Mouse (Mus musculus) megakaryocyte, embryonic 14.5 days (primary cell): Measurements from ENCODE around the gene Naxe. TPM values are rescaled to one million over a fixed set of nuclear protein-coding genes. Genes with fewer than 3 reads are reported as not detected.

Experiments
- H3K27me3 ChIP-seq: replicated peaks from 2 replicates; pipeline ENCODE3; 2012; ENCODE audit warnings: inconsistent platforms
- H3K36me3 ChIP-seq: replicated peaks from 2 replicates; pipeline ENCODE3; 2012; ENCODE audit warnings: low read length, inconsistent platforms, mixed read lengths
- H3K4me1 ChIP-seq: 2 replicates; pipeline ENCODE4 v1.6.1; 2012; ENCODE audit warnings: inconsistent platforms
- H3K4me3 ChIP-seq: replicated peaks from 2 replicates; pipeline ENCODE3; 2012; ENCODE audit warnings: moderate library complexity, mild to moderate bottlenecking, inconsistent platforms
- H3K9me3 ChIP-seq: 2 replicates; pipeline ENCODE4 v1.6.1; 2012; ENCODE audit warnings: inconsistent platforms
- FLI1 ChIP-seq: IDR thresholded peaks from 2 replicates; pipeline ENCODE4 v1.6.1; 2012; ENCODE audit warnings: low read length, inconsistent platforms, mixed read lengths
- GATA1 ChIP-seq: IDR thresholded peaks from 3 replicates; pipeline ENCODE4 v1.6.1; 2012; ENCODE audit warnings: mixed read lengths, low read length, inconsistent platforms, borderline replicate concordance
- polyA plus RNA-seq: library from polyadenylated mRNA; stranded (reverse); fragments of >175 nt; gene quantifications from 2 replicates; pipeline ENCODE4 v1.2.3, GENCODE M21; 2012; ENCODE audit warnings: low replicate concordance; ENCODE audit not compliant: insufficient read depth

Naxe gene
- polyA plus RNA-seq, 1 experiment = 44.6 TPM

- Histone ChIP-seq H3K4me3 (no peak overlapping the region), H3K4me1 (peaks cover 30% of the 10 kb centered on the region), H3K9me3 (peaks cover 18% of the 10 kb centered on the region), H3K36me3 (no peaks in the 10 kb centered on the region), H3K27me3 (peaks cover 83% of the 10 kb centered on the region)
- TF ChIP-seq FLI1 (no peak), GATA1 (no peak)
Observed at GRCm38 (mm10) chr3:88026823-88027222, 31.5 kb downstream of the Naxe start.

DNA sequence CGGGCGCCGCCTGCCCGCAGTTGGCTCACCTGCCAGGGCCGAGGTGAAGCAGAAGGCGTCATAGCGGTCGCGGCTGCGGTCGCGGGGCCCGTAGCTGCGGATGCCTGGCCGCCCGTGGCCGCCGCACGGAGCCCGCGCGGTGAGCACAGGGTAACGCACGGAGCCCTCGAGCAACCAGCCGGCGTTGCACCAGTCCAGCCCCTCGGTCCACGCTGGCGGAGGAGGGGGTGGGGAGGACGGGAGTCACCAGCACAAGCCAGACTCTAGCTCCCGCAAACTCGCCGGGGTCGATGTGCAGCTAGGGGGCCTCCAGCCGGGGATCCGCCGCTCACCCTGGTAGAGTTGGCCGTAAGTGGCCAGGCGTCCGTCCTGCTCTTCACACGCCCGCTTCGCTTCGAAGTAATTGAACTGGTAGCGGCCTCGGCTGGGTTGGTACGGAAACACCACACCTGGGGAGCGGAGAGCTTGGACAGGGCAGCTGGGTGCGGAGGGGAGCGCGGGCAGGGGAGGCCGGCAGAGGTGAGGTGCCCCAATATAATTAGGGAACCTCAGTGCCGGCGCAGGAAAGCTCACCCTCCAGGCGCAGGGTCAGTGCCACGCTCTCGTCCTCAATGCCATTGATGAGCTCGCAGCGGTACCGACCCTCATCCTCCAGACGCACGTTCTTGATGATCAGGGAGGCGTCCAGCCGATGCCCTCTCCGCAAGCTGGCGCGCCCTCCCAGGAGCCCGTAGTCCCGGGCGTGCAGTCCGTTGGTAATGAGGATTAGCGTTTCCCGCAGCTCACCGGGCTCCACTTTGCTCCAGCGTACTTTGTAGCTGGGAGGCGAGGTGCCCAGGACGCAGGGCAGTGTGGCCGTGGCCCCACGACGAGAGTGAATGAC, 34.9 kb downstream of the Naxe start:
- Histone ChIP-seq H3K9me3 (peaks cover 16% of the 10 kb centered on the region), H3K4me1 (peaks cover 24% of the 10 kb centered on the region), H3K27me3 (peaks cover 80% of the 10 kb centered on the region), H3K4me3 (peak overlapping the region; percentile 92), H3K36me3 (no peaks in the 10 kb centered on the region)
- no peak for TF ChIP-seq FLI1
- no peak for TF ChIP-seq GATA1

DNA sequence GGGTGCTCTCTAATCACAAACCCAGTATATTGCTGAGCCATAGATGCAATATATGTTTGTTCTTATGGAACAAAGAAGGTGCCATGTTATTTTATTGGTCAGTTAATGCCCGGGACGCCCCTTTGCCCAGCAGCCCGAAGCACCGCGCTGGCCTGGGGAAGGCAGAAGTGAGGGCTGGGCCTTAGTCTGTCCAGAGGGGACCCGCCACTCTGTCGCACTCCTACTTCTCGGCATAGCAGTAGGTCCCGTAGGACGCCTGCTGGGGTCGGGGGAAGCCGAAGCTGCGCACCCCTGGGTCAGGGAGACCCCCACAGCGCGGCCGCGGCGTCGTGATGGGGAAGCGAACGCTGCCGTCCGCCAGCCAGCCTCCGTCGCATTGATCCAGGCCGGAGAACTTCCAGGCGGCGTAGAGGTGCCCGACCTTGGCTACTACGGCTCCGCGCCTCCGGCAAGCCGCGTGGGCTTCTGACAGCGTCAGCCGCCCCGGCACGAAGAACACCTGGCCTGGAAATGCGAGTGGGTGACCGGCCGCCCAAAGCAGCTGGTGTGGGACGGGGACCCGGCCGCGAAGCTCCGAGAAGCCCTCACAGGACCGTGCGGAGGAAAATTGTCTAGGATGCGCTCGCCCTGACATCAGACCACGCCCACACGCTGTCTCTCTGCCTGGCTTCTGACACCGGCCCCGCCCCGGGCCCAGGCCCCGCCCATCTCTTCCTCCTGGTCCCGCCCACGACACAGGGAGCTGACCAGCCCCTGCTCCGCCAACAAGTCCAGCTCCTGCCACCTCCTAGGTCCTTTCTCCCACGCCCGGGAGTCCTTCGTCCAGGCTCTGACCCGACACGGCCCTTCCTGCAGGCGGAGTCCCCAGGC, 35.7 kb downstream of the Naxe start:
- no peak for TF ChIP-seq FLI1
- TF ChIP-seq GATA1 = no peak
- H3K27me3 ChIP-seq = peaks cover 81% of the 10 kb centered on the region
- H3K9me3 ChIP-seq = peaks cover 7% of the 10 kb centered on the region
- H3K4me3 ChIP-seq = peak overlapping the region; percentile 92
- H3K4me1 ChIP-seq = peaks cover 24% of the 10 kb centered on the region
- no peaks in the 10 kb centered on the region for H3K36me3 ChIP-seq

GRCm38 (mm10) chr3:88010634-88011265, 47.5 kb downstream of the Naxe start:
- Histone ChIP-seq H3K36me3 (no peaks in the 10 kb centered on the region), H3K4me3 (no peak overlapping the region), H3K4me1 (no peaks in the 10 kb centered on the region), H3K9me3 (peaks cover 25% of the 10 kb centered on the region), H3K27me3 (peaks cover 45% of the 10 kb centered on the region)
- TF ChIP-seq FLI1 = no peak
- no peak for TF ChIP-seq GATA1

Other genes with a start within 250 kb of the Naxe start
- gene Pear1, start 234.2 kb downstream of the Naxe start, polyA plus RNA-seq = 164 and 715 TPM in 2 replicates
- gene Sh2d2a, start 211.7 kb downstream of the Naxe start, polyA plus RNA-seq = 0.12 TPM in 1 of 2 replicates, not detected in the other
- gene Prcc, start 172.9 kb downstream of the Naxe start, polyA plus RNA-seq = 62.4 and 99.1 TPM in 2 replicates
- gene Hdgf, start 152.2 kb downstream of the Naxe start, polyA plus RNA-seq = 140 and 1,011 TPM in 2 replicates
- 3.1 and 14.1 TPM in 2 replicates for gene Mrpl24, start 139.0 kb downstream of the Naxe start, polyA plus RNA-seq
- 2.9 and 3.6 TPM in 2 replicates for gene Isg20l2, start 128.2 kb downstream of the Naxe start, polyA plus RNA-seq
- 13.9 and 14.0 TPM in 2 replicates for gene Rrnad1, start 127.8 kb downstream of the Naxe start, polyA plus RNA-seq
- 0.47 TPM in 1 of 2 replicates, not detected in the other for gene Crabp2, start 109.8 kb downstream of the Naxe start, polyA plus RNA-seq
- gene Nes, start 87.4 kb downstream of the Naxe start, polyA plus RNA-seq = 0.29 TPM in 1 of 2 replicates, not detected in the other
- gene Bcan, start 58.3 kb downstream of the Naxe start, polyA plus RNA-seq = not detected in 2 replicates
- not detected in 2 replicates for gene Hapln2, start 30.9 kb downstream of the Naxe start, polyA plus RNA-seq
- gene Gpatch4, start 15.4 kb downstream of the Naxe start, polyA plus RNA-seq = 5.3 and 18.9 TPM in 2 replicates
- not detected in 2 replicates for gene Ttc24, start 19.8 kb upstream of the Naxe start, polyA plus RNA-seq
- 3.3 and 6.8 TPM in 2 replicates for gene Iqgap3, start 23.5 kb upstream of the Naxe start, polyA plus RNA-seq
- gene Mef2d, start 83.9 kb upstream of the Naxe start, polyA plus RNA-seq = 60.2 and 145 TPM in 2 replicates
- not detected in 2 replicates for gene Rhbg, start 196.2 kb upstream of the Naxe start, polyA plus RNA-seq
- gene Gm38392, start 228.7 kb upstream of the Naxe start, polyA plus RNA-seq = not detected in 2 replicates
- 2.0 TPM in 1 of 2 replicates, not detected in the other for gene Tsacc, start 238.5 kb upstream of the Naxe start, polyA plus RNA-seq
- 7.1 and 29.4 TPM in 2 replicates for gene Cct3, start 238.6 kb upstream of the Naxe start, polyA plus RNA-seq